Mouse (Mus musculus) heart, embryonic 11.5 days (tissue): ENCODE results near the gene Atn1. TPM values are rescaled to one million over a fixed set of nuclear protein-coding genes. Genes with fewer than 3 reads are reported as not detected.

Experiments
- ATAC-seq: fragments of 200-750 bp; cut with Nextera tagmentation; replicated peaks from 2 replicates; pipeline ENCODE4 v1.8.0; 2017; ENCODE audit warnings: moderate library complexity; ENCODE audit not compliant: insufficient number of reproducible peaks, low FRiP score, low TSS enrichment
- H3K27ac ChIP-seq: fragments of 300-500 bp; sonication (generic); 2 replicates; pipeline ENCODE4 v1.5.1; 2014; ENCODE audit warnings: mild to moderate bottlenecking, low read depth, low read length
- H3K27me3 ChIP-seq: fragments of 300-500 bp; sonication (generic); 2 replicates; pipeline ENCODE4 v1.6.1; 2014; ENCODE audit warnings: mild to moderate bottlenecking, low read length, mixed read lengths; ENCODE audit not compliant: control insufficient read depth, insufficient read depth
- H3K36me3 ChIP-seq: fragments of 300-500 bp; sonication (generic); 2 replicates; pipeline ENCODE4 v1.6.1; 2014; ENCODE audit warnings: mild to moderate bottlenecking, low read length, moderate library complexity, mixed read lengths; ENCODE audit not compliant: control insufficient read depth, insufficient read depth
- H3K4me1 ChIP-seq: fragments of 300-500 bp; sonication (generic); 2 replicates; pipeline ENCODE4 v1.6.1; 2014; ENCODE audit warnings: low read length; ENCODE audit not compliant: control insufficient read depth, insufficient read depth
- H3K4me2 ChIP-seq: fragments of 300-500 bp; sonication (generic); 2 replicates; pipeline ENCODE4 v1.6.1; 2014; ENCODE audit warnings: mild to moderate bottlenecking, moderate library complexity
- H3K4me3 ChIP-seq: fragments of 300-500 bp; sonication (generic); 2 replicates; pipeline ENCODE4 v1.5.1; 2014; ENCODE audit warnings: low read depth, low read length
- H3K9ac ChIP-seq: fragments of 300-500 bp; sonication (generic); 2 replicates; pipeline ENCODE4 v1.6.1; 2014; ENCODE audit warnings: mild to moderate bottlenecking, low read depth, low read length, moderate library complexity
- H3K9me3 ChIP-seq: fragments of 300-500 bp; sonication (generic); replicated peaks from 2 replicates; pipeline ENCODE4 v1.6.1; 2016; ENCODE audit warnings: low read length; ENCODE audit not compliant: control insufficient read depth
- WGBS: fragments of 180-500 bp; shearing (Covaris S2); extraction: QIAGEN DNeasy Blood & Tissue Kit; methylation state at CpG from one replicate; pipeline ENCODE4 v1.1.7; 2014; ENCODE audit not compliant: insufficient replicate concordance; 5-methylcytosine and 5-hydroxymethylcytosine counted together
- polyA plus RNA-seq: library from polyadenylated mRNA; unstranded; fragments of >200 nt; fragmentation: Nextera tagmentation; extraction: Ambion mirVana; gene quantifications from 2 replicates; pipeline ENCODE4 v1.2.1, GENCODE M21; 2014

Atn1 gene
- polyA plus RNA-seq, 1 experiment from 2014 or later, result 9.5 TPM

DNA sequence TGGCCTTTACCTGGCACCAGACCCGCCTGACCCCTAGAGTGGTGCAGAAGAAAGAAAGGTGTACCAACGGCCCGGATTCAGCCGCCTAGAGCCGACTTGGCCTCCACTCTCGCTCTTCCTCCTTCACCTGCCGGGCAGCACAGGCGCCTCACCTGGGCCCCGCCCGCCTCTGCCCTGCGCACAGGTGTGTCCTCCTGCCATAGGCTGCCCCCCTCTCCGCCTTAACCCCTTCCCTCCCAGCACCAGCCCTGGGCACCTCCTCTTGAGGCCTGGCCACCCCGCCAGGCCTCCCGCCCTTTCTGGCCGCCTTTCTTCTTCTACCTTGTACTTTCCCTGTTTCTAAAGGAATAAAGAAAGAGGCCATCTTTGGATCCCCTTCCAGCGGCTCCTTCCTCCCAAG, 37.6 kb downstream of the Atn1 start:
- WGBS, result 65% methylated on average over 16 of the region's 16 CpGs

GRCm38 (mm10) chr6:124717968-124718367, 38.4 kb downstream of the Atn1 start:
- Histone ChIP-seq H3K9ac (no peak overlapping the region), H3K36me3 (peaks cover 19% of the 10 kb centered on the region), H3K27me3 (no peaks in the 10 kb centered on the region), H3K4me1 (peaks cover 15% of the 10 kb centered on the region), H3K4me2 (no peak overlapping the region), H3K27ac (no peak overlapping the region), H3K4me3 (no peak overlapping the region), H3K9me3 (no peaks in the 10 kb centered on the region)
- 80% methylated on average over 13 of the region's 13 CpGs for WGBS
- ATAC-seq, result no peak

More for the DNA sequence above, 37.6 kb downstream of the Atn1 start:
- peaks cover 9% of the 10 kb centered on the region for H3K4me1 ChIP-seq
- H3K4me3 ChIP-seq, result no peak overlapping the region
- ATAC-seq, result no peak
- no peaks in the 10 kb centered on the region for H3K27me3 ChIP-seq
- peak overlapping the region; percentile 43; the same call in 1 of the 2 replicates for H3K9ac ChIP-seq
- no peak overlapping the region for H3K27ac ChIP-seq
- H3K36me3 ChIP-seq, result peaks cover 19% of the 10 kb centered on the region
- no peak overlapping the region for H3K4me2 ChIP-seq
- H3K9me3 ChIP-seq, result no peaks in the 10 kb centered on the region

DNA sequence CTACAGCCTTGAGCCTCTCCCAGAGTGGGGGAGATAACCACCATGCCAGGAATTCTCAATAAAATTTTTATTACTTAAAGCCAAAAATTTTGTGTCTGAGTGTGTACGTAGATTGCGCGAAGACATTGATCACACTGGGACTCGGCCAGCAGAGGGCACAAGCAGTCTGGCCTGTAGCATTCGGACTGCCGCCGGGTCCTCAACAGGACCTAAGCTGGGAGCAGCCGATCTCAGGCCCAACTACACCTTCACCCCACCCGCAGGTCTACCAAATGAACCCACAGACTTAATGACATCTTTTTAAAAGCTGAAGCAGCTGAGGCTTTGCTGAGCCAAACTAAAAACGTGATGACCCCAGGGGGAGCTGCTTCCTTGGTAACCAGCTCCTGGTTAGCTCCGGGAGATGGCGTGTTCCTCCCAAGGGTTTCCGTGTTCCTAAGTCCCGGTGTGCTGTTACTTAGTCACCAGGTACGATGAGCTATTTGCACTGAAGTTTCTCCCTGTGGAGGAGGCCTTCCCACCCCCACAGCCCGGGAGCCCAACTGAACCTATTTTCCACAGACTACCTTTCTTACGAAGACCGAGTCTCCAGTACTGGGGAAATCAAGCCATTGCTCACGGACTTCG, 39.3 kb downstream of the Atn1 start:
- Histone ChIP-seq H3K27me3 (no peaks in the 10 kb centered on the region), H3K4me1 (peaks cover 16% of the 10 kb centered on the region), H3K9ac (no peak overlapping the region), H3K4me2 (no peak overlapping the region), H3K36me3 (peaks cover 19% of the 10 kb centered on the region), H3K9me3 (no peaks in the 10 kb centered on the region), H3K4me3 (no peak overlapping the region), H3K27ac (no peak overlapping the region)
- ATAC-seq, result no peak
- 69% methylated on average over 20 of the region's 20 CpGs for WGBS

DNA sequence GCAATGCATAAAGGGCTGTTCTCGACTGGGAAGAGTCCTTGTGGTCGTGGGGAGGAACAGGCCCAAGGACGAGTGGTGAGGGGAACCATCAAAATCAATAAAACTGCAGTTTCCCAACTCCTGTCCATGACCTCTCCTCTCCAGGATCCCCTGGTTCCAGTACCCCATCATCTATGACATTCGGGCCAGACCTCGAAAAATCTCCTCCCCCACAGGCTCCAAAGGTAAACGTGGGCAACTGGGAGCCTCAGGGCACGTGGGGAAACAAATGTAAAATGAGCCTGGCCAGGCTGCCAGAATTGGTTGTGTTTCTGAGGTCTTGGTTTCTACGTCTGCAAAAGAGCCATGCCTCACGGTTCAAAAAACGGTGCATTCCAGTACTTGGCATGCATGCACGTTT, 43.4 kb downstream of the Atn1 start:
- peak overlapping the region; percentile 64 for H3K27ac ChIP-seq
- no peaks in the 10 kb centered on the region for H3K27me3 ChIP-seq
- ATAC-seq, result no peak
- H3K36me3 ChIP-seq, result peaks cover 21% of the 10 kb centered on the region
- WGBS, result 15% methylated on average over 11 of the region's 11 CpGs
- H3K4me2 ChIP-seq, result peak overlapping the region; percentile 92
- H3K9ac ChIP-seq, result peak overlapping the region; percentile 98
- H3K9me3 ChIP-seq, result no peaks in the 10 kb centered on the region
- peaks cover 13% of the 10 kb centered on the region for H3K4me1 ChIP-seq
- H3K4me3 ChIP-seq, result peak overlapping the region; percentile 63

GRCm38 (mm10) chr6:124711824-124712782, 44.2 kb downstream of the Atn1 start, which contains the start of the genes Emg1 and Phb2:
Gene Emg1, minus strand, starts transcription at chr6:124712178.
Gene Phb2, plus strand, starts transcription at chr6:124712336.
- ATAC-seq, result peak; percentile 95
- H3K9ac ChIP-seq, result peak within 1 kb of the TSS; percentile 98
- WGBS, result under 1% methylated on average over 71 of the region's 76 CpGs
- H3K9me3 ChIP-seq, result no peaks in the 10 kb centered on the region
- peak within 1 kb of the TSS; percentile 64 for H3K27ac ChIP-seq
- no peaks in the 10 kb centered on the region for H3K27me3 ChIP-seq
- peaks cover 20% of the 10 kb centered on the region for H3K36me3 ChIP-seq
- peaks cover 13% of the 10 kb centered on the region for H3K4me1 ChIP-seq
- peak within 1 kb of the TSS; percentile 63 for H3K4me3 ChIP-seq
- peak within 1 kb of the TSS; percentile 92 for H3K4me2 ChIP-seq

- Histone ChIP-seq H3K9ac (no peak overlapping the region), H3K4me3 (no peak overlapping the region), H3K36me3 (peaks cover 20% of the 10 kb centered on the region), H3K4me1 (peaks cover 8% of the 10 kb centered on the region), H3K9me3 (no peaks in the 10 kb centered on the region), H3K27me3 (no peaks in the 10 kb centered on the region), H3K27ac (no peak overlapping the region), H3K4me2 (no peak overlapping the region)
- WGBS, result 94% methylated on average over 10 of the region's 10 CpGs
- no peak for ATAC-seq
These were observed 47.9 kb downstream of the Atn1 start for GRCm38 (mm10) chr6:124708289-124708889.

- H3K9me3 ChIP-seq, result no peaks in the 10 kb centered on the region
- no peaks in the 10 kb centered on the region for H3K27me3 ChIP-seq
- H3K9ac ChIP-seq, result no peak overlapping the region
- no peak overlapping the region for H3K27ac ChIP-seq
- H3K4me1 ChIP-seq, result peaks cover 3% of the 10 kb centered on the region; the same call in 1 of the 2 replicates
- 79% methylated on average over 5 of the region's 5 CpGs for WGBS
- H3K36me3 ChIP-seq, result peaks cover 27% of the 10 kb centered on the region
- H3K4me2 ChIP-seq, result no peak overlapping the region
- ATAC-seq, result no peak
- H3K4me3 ChIP-seq, result no peak overlapping the region
These were observed 50.2 kb downstream of the Atn1 start for GRCm38 (mm10) chr6:124706061-124706627.

DNA sequence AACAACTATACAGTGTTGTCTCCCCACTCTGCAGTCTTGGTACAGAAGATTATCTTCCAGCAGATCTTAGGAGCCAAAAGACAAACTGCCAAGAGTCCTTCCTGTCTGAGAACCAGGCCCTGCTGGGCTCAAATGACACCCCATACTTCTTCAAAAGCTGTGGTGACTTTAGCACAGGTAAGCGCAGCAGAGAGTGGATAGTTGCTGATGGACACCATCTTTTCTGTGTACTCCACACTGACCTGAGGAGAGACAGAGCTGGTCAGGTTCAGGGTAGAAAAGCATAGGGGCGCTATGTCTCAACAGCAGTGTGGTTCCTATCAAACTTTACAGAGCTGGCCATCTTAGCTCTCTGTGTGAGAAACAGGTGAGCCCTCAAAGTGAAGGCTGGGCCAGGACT, 51.9 kb downstream of the Atn1 start:
- H3K27ac ChIP-seq, result no peak overlapping the region
- H3K36me3 ChIP-seq, result peaks cover 27% of the 10 kb centered on the region
- H3K27me3 ChIP-seq, result no peaks in the 10 kb centered on the region
- H3K9ac ChIP-seq, result no peak overlapping the region
- no peaks in the 10 kb centered on the region for H3K9me3 ChIP-seq
- ATAC-seq, result no peak
- H3K4me3 ChIP-seq, result no peak overlapping the region
- WGBS, result 95% methylated on average over 2 of the region's 2 CpGs
- H3K4me1 ChIP-seq, result no peaks in the 10 kb centered on the region
- no peak overlapping the region for H3K4me2 ChIP-seq
